Comparison of ENCODE assay signal across 11 mouse cellular contexts in the genomic region with DNA sequence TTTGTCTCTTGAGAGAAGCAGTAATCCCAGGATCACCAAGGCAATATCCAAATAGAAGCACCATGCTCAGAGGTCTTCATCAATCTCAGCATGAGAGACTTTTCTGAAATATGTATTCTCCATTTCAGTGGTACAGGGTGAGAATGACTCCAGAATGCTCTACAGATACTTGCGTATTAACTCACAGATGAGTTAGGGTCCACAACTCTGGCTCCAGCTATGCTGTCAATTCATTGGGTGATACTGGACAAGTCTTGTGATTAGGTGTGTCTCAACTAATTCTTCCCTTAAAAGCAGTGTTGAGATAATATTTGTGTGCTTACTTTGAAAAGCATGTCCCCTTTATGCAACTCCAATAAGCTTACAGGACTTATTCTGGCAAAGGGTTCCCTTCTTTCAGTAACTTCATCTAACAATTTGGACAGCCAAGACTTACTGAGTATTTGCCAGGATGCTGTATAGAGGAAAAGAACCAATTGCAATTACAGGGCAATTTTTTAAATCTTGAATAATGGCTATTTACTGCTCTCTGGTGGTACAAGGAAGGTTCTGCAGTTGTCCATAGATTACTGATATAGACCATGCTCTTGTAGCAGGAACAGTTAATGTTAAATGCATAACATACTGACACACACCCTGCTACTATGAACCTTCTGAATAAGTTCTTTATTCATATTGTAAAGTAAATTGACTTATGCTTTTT.
A peak's percentile ranks its signal among the peaks of the same experiment; 100 is the strongest.
DNase-seq lines count a peak whose midpoint lies in the region; ATAC-seq and TF ChIP-seq lines count a peak whose summit lies in the region.
"Had no signal": no experiment of that assay in that cellular context is flagged by ENCODE, and none has a peak within 500 bp of the region (broad histone marks: within the 10 kb centered on the region; RNA-seq: fewer than 3 reads in every experiment).

No protein-coding gene starts in this region.

- no peaks in the 10 kb centered on the region for H3K9me3 ChIP-seq in midbrain, embryonic 13.5 days
- H3K9me3 ChIP-seq: liver, embryonic 15.5 days had no signal

- no peak for TF ChIP-seq POLR2A in cortical plate, adult 2 months (IDR thresholded peaks at IDR 0.05; ENCODE audit: extremely low read depth, insufficient read depth, low read length)
- no peak for TF ChIP-seq POLR2A in kidney, adult 2 months (IDR thresholded peaks at IDR 0.05; ENCODE audit: low read depth, low read length)

- H3K4me3 ChIP-seq in cortical plate, adult 2 months (ENCODE audit: insufficient read depth, low read length) = no peak overlapping the region
- H3K4me3 ChIP-seq in midbrain, embryonic 13.5 days (replicated peaks) = no peak overlapping the region
- H3K4me3 ChIP-seq in kidney, adult 2 months (ENCODE audit: insufficient read depth, low read depth, low read length) = no peak overlapping the region
- H3K4me3 ChIP-seq: liver, embryonic 15.5 days had no signal

- no peak overlapping the region for H3K9ac ChIP-seq in midbrain, embryonic 13.5 days (replicated peaks)
- H3K9ac ChIP-seq: liver, embryonic 15.5 days had no signal

- WGBS in midbrain, embryonic 13.5 days = 94% methylated on average over 1 of the region's 1 CpGs
- 95% methylated on average over 1 of the region's 1 CpGs for WGBS in kidney, adult 2 months

- peak; percentile 21; the same call in 1 of the 2 replicates for TF ChIP-seq CTCF in cortical plate, adult 2 months (IDR thresholded peaks at IDR 0.05; ENCODE audit: extremely low read depth, insufficient read depth, low read length)
- TF ChIP-seq CTCF in kidney, adult 2 months (conservative IDR thresholded peaks at IDR 0.05; ENCODE audit: insufficient read depth, insufficient read length, low read depth, low read length) = no peak

- intact Hi-C loops in left cerebral cortex, postnatal 25 days (cut with DNase I) = loop anchor here (2.0 to 10.0 kb wide), 6 partner anchors 448 to 1124 kb away; a partner anchor contains a TSS

- DNase-seq in cerebellum, adult 9-10 months = peak; percentile 43
- DNase-seq in cerebellum, adult 11-12 months = no peak
- peak; percentile 5 to 14 for DNase-seq in left cerebral cortex, postnatal 25 days (ENCODE audit: low spot score in 2 of 2)
- DNase-seq in left cerebral cortex, adult 18-20 months (ENCODE audit: low spot score in 2 of 2) = no peak
- no peak for DNase-seq in thymus, postnatal 14 days
- no peak for DNase-seq in kidney, adult 2 months
- DNase-seq: thymus, postnatal 4 days had no signal

- ATAC-seq in midbrain, embryonic 13.5 days = peak; percentile 37; the same call in 1 of the 2 replicates
- ATAC-seq: inflammation-experienced regulatory T-cells, adult 6 months had no signal

- no peaks in the 10 kb centered on the region for H3K4me1 ChIP-seq in cortical plate, adult 2 months (ENCODE audit: control insufficient read depth, insufficient read depth, low read length)
- H3K4me1 ChIP-seq in midbrain, embryonic 13.5 days (replicated peaks) = no peaks in the 10 kb centered on the region
- no peaks in the 10 kb centered on the region for H3K4me1 ChIP-seq in kidney, adult 2 months (ENCODE audit: control insufficient read depth, insufficient read depth, low read length)
- H3K4me1 ChIP-seq: liver, embryonic 15.5 days had no signal

- no peaks in the 10 kb centered on the region for H3K36me3 ChIP-seq in midbrain, embryonic 13.5 days
- no peaks in the 10 kb centered on the region for H3K36me3 ChIP-seq in kidney, adult 2 months (ENCODE audit: control insufficient read depth, insufficient read depth, low read length)
- H3K36me3 ChIP-seq: liver, embryonic 15.5 days had no signal

- no peak overlapping the region for H3K4me2 ChIP-seq in midbrain, embryonic 13.5 days (replicated peaks)
- H3K4me2 ChIP-seq: liver, embryonic 15.5 days had no signal

- no peaks in the 10 kb centered on the region for H3K27me3 ChIP-seq in midbrain, embryonic 13.5 days
- H3K27me3 ChIP-seq in kidney, adult 2 months (replicated peaks; ENCODE audit: control insufficient read depth, insufficient read depth, low read length) = no peaks in the 10 kb centered on the region
- H3K27me3 ChIP-seq: liver, embryonic 15.5 days had no signal

- H3K27ac ChIP-seq in cortical plate, adult 2 months (ENCODE audit: insufficient read depth, low read length) = no peak overlapping the region
- no peak overlapping the region for H3K27ac ChIP-seq in midbrain, embryonic 13.5 days
- H3K27ac ChIP-seq in kidney, adult 2 months (ENCODE audit: insufficient read depth, low read depth, low read length) = no peak overlapping the region
- H3K27ac ChIP-seq: liver, embryonic 15.5 days had no signal

Comparison
In these comparisons a context has a peak if more than half of its experiments do, and no peak if none do; other contexts are left out.
1. DNase-seq: peak in cerebellum, adult 9-10 months (single experiment) and left cerebral cortex, postnatal 25 days (2 of 2); none in cerebellum, adult 11-12 months (single experiment), left cerebral cortex, adult 18-20 months (0 of 2), thymus, postnatal 14 days (single experiment) and kidney, adult 2 months (single experiment).